Mouse (Mus musculus): ENCODE measurements at regions not wholly inside any gene's neighbourhood (a gene's known extent, or its start where the extent isn't known, plus 50 kb on each side); places are given as distances from the start of the nearest gene placed in this dataset.

- no peak for DNase-seq
Measured at GRCm38 (mm10) chr1:167905424-167905823, 216.4 kb downstream of the Lmx1a start.

GRCm38 (mm10) chr1:167912074-167912473, 223.0 kb downstream of the Lmx1a start:
- DNase-seq: no peak

- peak; percentile 88 for DNase-seq
Measured at GRCm38 (mm10) chr1:167914982-167915561, 226.0 kb downstream of the Lmx1a start.

- no peak for DNase-seq
Measured at GRCm38 (mm10) chr1:167915578-167916275, 226.7 kb downstream of the Lmx1a start.

- DNase-seq: no peak
Measured at GRCm38 (mm10) chr1:167922917-167923316, 233.9 kb downstream of the Lmx1a start.

- DNase-seq: no peak
Measured at GRCm38 (mm10) chr1:167928060-167928467, 239.0 kb downstream of the Lmx1a start.

GRCm38 (mm10) chr1:167929729-167930341, 240.8 kb downstream of the Lmx1a start:
- peak; percentile 18 for DNase-seq

GRCm38 (mm10) chr1:167932088-167932487, 243.1 kb downstream of the Lmx1a start:
- DNase-seq: no peak

- DNase-seq: no peak
Measured at GRCm38 (mm10) chr1:167936726-167937125, 247.7 kb downstream of the Lmx1a start.

- no peak for DNase-seq
Measured at GRCm38 (mm10) chr1:167938176-167938575, 249.1 kb downstream of the Lmx1a start.

- peak; percentile 20 for DNase-seq
Measured at GRCm38 (mm10) chr1:167942037-167942470, 253.0 kb downstream of the Lmx1a start.

- DNase-seq: peak; percentile 14
Measured at GRCm38 (mm10) chr1:167943121-167943520, 254.1 kb downstream of the Lmx1a start.

GRCm38 (mm10) chr1:167945615-167946252, 256.7 kb downstream of the Lmx1a start:
- no peak for DNase-seq

- no peak for DNase-seq
Measured at GRCm38 (mm10) chr1:167947866-167948265, 258.8 kb downstream of the Lmx1a start.

GRCm38 (mm10) chr1:167951717-167952116, 262.7 kb downstream of the Lmx1a start:
- DNase-seq: no peak

- no peak for DNase-seq
Measured at GRCm38 (mm10) chr1:167958531-167958930, 269.5 kb downstream of the Lmx1a start.

GRCm38 (mm10) chr1:167969545-167969944, 280.5 kb downstream of the Lmx1a start:
- DNase-seq: no peak

GRCm38 (mm10) chr1:167969985-167970384, 280.9 kb downstream of the Lmx1a start:
- DNase-seq: no peak

- no peak for DNase-seq
Measured at GRCm38 (mm10) chr1:167976708-167977107, 287.7 kb downstream of the Lmx1a start.

- DNase-seq: no peak
Measured at GRCm38 (mm10) chr1:167979187-167979586, 290.1 kb downstream of the Lmx1a start.

- no peak for DNase-seq
Measured at GRCm38 (mm10) chr1:167979588-167979987, 290.6 kb downstream of the Lmx1a start.

GRCm38 (mm10) chr1:167981292-167981691, 292.3 kb downstream of the Lmx1a start:
- DNase-seq: no peak

GRCm38 (mm10) chr1:168007456-168007855, 318.4 kb downstream of the Lmx1a start:
- no peak for DNase-seq

Measured in adrenal gland, postnatal 10 days (tissue).